In the genomic region with DNA sequence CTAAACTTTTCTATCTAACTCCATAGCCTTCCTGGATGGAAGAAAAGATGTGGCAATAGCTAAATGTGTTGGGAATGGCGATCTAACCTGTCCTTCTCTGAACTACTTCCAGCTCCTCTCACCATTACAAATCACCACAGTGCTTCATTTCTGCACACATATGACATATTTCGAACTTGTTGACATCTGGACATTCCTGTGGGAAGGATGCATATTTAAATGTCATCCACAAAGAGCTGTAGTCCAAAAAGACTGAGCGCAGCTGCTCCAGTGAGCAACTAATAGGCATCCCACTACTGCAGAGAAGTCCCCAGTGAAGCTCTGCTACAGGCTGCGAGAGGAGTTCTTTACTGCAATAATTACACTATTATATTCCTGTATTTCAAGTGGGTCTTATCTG, we compare ENCODE assay signal across 27 mouse cellular contexts.
DNase-seq lines count a peak whose midpoint lies in the region; ATAC-seq and TF ChIP-seq lines count a peak whose summit lies in the region.
"Had no signal": no experiment of that assay in that cellular context is flagged by ENCODE, and none has a peak within 500 bp of the region (broad histone marks: within the 10 kb centered on the region; RNA-seq: fewer than 3 reads in every experiment).

No protein-coding gene starts in this region.

- no peak for TF ChIP-seq EP300 in liver, postnatal 0 days (IDR thresholded peaks at IDR 0.05; ENCODE audit: low read depth)

- no peaks in the 10 kb centered on the region for H3K9me3 ChIP-seq in liver, postnatal 0 days (ENCODE audit: low read length)
- H3K9me3 ChIP-seq in liver, embryonic 12.5 days (replicated peaks): no peaks in the 10 kb centered on the region
- H3K9me3 ChIP-seq: forebrain, embryonic 15.5 days; hindbrain, embryonic 13.5 days; limb, embryonic 13.5 days; megakaryocyte, embryonic 14.5 days; stomach, embryonic 15.5 days had no signal

- 80% methylated on average over 4 of the region's 4 CpGs for WGBS in liver, postnatal 0 days (ENCODE audit: insufficient replicate concordance)
- 71% methylated on average over 4 of the region's 4 CpGs for WGBS in liver, embryonic 12.5 days (ENCODE audit: insufficient replicate concordance)

- no peaks in the 10 kb centered on the region for H3K27me3 ChIP-seq in liver, postnatal 0 days (ENCODE audit: insufficient read depth, low read length)
- H3K27me3 ChIP-seq in liver, embryonic 12.5 days (replicated peaks): no peaks in the 10 kb centered on the region
- no peaks in the 10 kb centered on the region for H3K27me3 ChIP-seq in myocyte (ENCODE audit: control insufficient read depth, insufficient read depth, insufficient read length)
- H3K27me3 ChIP-seq: forebrain, embryonic 15.5 days; hindbrain, embryonic 13.5 days; limb, embryonic 13.5 days; stomach, embryonic 15.5 days had no signal

- no peak overlapping the region; the same call in 1 of the 2 replicates for H3K4me2 ChIP-seq in liver, postnatal 0 days (ENCODE audit: low read depth, low read length)
- no peak overlapping the region for H3K4me2 ChIP-seq in liver, embryonic 12.5 days
- H3K4me2 ChIP-seq in myocyte (ENCODE audit: low read depth): no peak overlapping the region
- H3K4me2 ChIP-seq: forebrain, embryonic 15.5 days; hindbrain, embryonic 13.5 days; limb, embryonic 13.5 days; lung, embryonic 14.5 days; stomach, embryonic 15.5 days had no signal

- no peak overlapping the region for H3ac ChIP-seq in myocyte (ENCODE audit: control insufficient read depth, insufficient read length)

- peaks cover 11% of the 10 kb centered on the region; the same call in 1 of the 2 replicates for H3K4me1 ChIP-seq in liver, postnatal 0 days (ENCODE audit: insufficient read depth)
- no peaks in the 10 kb centered on the region for H3K4me1 ChIP-seq in liver, embryonic 12.5 days
- peaks cover 51% of the 10 kb centered on the region for H3K4me1 ChIP-seq in bone marrow macrophage, adult 2 months (ENCODE audit: control insufficient read depth, insufficient read depth, low read length)
- H3K4me1 ChIP-seq: stomach, embryonic 15.5 days had no signal

- H3K36me3 ChIP-seq in liver, postnatal 0 days (replicated peaks; ENCODE audit: insufficient read depth, low read length): no peaks in the 10 kb centered on the region
- no peaks in the 10 kb centered on the region for H3K36me3 ChIP-seq in liver, embryonic 12.5 days
- no peaks in the 10 kb centered on the region for H3K36me3 ChIP-seq in myocyte (ENCODE audit: control insufficient read depth, insufficient read depth)
- H3K36me3 ChIP-seq: forebrain, embryonic 15.5 days; hindbrain, embryonic 13.5 days; limb, embryonic 13.5 days; stomach, embryonic 15.5 days had no signal

- intact Hi-C loops in heart, postnatal 25 days (cut with DNase I): no loop called here

- H3K79me2 ChIP-seq in myocyte (ENCODE audit: control insufficient read depth, insufficient read depth): no peaks in the 10 kb centered on the region

- TF ChIP-seq POLR2A in bone marrow macrophage, adult 2 months (IDR thresholded peaks at IDR 0.05; ENCODE audit: borderline replicate concordance, low read depth, low read length): no peak
- TF ChIP-seq POLR2A in myocyte (IDR thresholded peaks at IDR 0.05; ENCODE audit: insufficient read length, low read depth): no peak

- H3K27ac ChIP-seq in liver, postnatal 0 days (ENCODE audit: low read depth): peak overlapping the region; percentile 89
- H3K27ac ChIP-seq in liver, embryonic 12.5 days: no peak overlapping the region
- H3K27ac ChIP-seq in bone marrow macrophage, adult 2 months (ENCODE audit: insufficient read depth, low read depth, low read length): peak overlapping the region; percentile 9; the same call in 1 of the 2 replicates
- H3K27ac ChIP-seq: forebrain, embryonic 15.5 days; hindbrain, embryonic 13.5 days; layer of hippocampus, adult 2 months; left cerebral cortex, adult 2 months; limb, embryonic 13.5 days; liver, embryonic 14.5 days; stomach, embryonic 15.5 days had no signal

- ATAC-seq in liver, postnatal 0 days: no peak
- no peak for ATAC-seq in liver, embryonic 12.5 days
- ATAC-seq in activated CD4-positive, CD25-positive, alpha-beta regulatory T cell, adult 4 months: no peak
- ATAC-seq: forebrain, embryonic 15.5 days; intestine, embryonic 16.5 days had no signal

- DNase-seq in heart, adult 11 months: peak; percentile 82
- no peak for DNase-seq in heart, postnatal 25 days (ENCODE audit: low spot score)
- no peak for DNase-seq in liver, postnatal 0 days
- DNase-seq: adrenal gland, postnatal 10 days; B cell, adult 2 months; cerebellum, adult 11-12 months; cerebellum, adult 9-11 months; heart, postnatal 4 days; kidney, adult 9 months; kidney, postnatal 36 days; lung, embryonic 14.5 days; lung, postnatal 36 days; midbrain, embryonic 14.5 days; right cerebral cortex, postnatal 25 days had no signal

- no peak for TF ChIP-seq CTCF in liver, postnatal 0 days (IDR thresholded peaks at IDR 0.05; ENCODE audit: low read depth)
- no peak for TF ChIP-seq CTCF in bone marrow macrophage, adult 2 months (IDR thresholded peaks at IDR 0.05; ENCODE audit: low read depth, low read length)

- no peak overlapping the region for H3K4me3 ChIP-seq in liver, postnatal 0 days (ENCODE audit: low read depth, low read length)
- no peak overlapping the region for H3K4me3 ChIP-seq in liver, embryonic 12.5 days
- H3K4me3 ChIP-seq in bone marrow macrophage, adult 2 months (ENCODE audit: insufficient read depth, low read length): no peak overlapping the region
- H3K4me3 ChIP-seq in myocyte: no peak overlapping the region
- H3K4me3 ChIP-seq: forebrain, embryonic 15.5 days; hindbrain, embryonic 13.5 days; layer of hippocampus, adult 2 months; left cerebral cortex, adult 2 months; limb, embryonic 13.5 days; megakaryocyte, embryonic 14.5 days; stomach, embryonic 15.5 days had no signal

- H3K9ac ChIP-seq in liver, postnatal 0 days (replicated peaks): no peak overlapping the region
- H3K9ac ChIP-seq in liver, embryonic 12.5 days: no peak overlapping the region
- H3K9ac ChIP-seq: forebrain, embryonic 15.5 days; hindbrain, embryonic 13.5 days; limb, embryonic 13.5 days; liver, embryonic 14.5 days; lung, embryonic 14.5 days; stomach, embryonic 15.5 days had no signal

TF ChIP-seq in myocyte, 11 proteins besides CTCF, POLR2A, EP300 and RAD21:
- TF ChIP-seq MYOG (IDR thresholded peaks at IDR 0.05; ENCODE audit: control insufficient read depth in 1 of 3, insufficient read depth in 1 of 3, insufficient read length in 2 of 3, low read depth in 2 of 3) (peak in 2 of 3 experiments; percentile 10 to 11), MYOD1 (IDR thresholded peaks at IDR 0.05; ENCODE audit: control insufficient read depth in 1 of 3, insufficient read length in 2 of 3, low read depth in 2 of 3) (peak in 1 of 3 experiments; percentile 32), SRF (IDR thresholded peaks at IDR 0.05; ENCODE audit: control insufficient read depth, insufficient read length, low read depth) (no peak), TCF12 (IDR thresholded peaks at IDR 0.05; ENCODE audit: insufficient read depth, poor library complexity, severe bottlenecking) (no peak), TCF3 (IDR thresholded peaks at IDR 0.05; ENCODE audit: insufficient read length, low read depth) (no peak), USF1 (IDR thresholded peaks at IDR 0.05; ENCODE audit: low read depth) (no peak), CEBPB (IDR thresholded peaks at IDR 0.05; ENCODE audit: insufficient read depth, poor library complexity, severe bottlenecking) (no peak), MAX (IDR thresholded peaks at IDR 0.05; ENCODE audit: low read depth) (no peak), E2F4 (IDR thresholded peaks at IDR 0.05; ENCODE audit: insufficient read depth) (no peak)
TF ChIP-seq in myocyte: peak in this region for 2.
